Mouse (Mus musculus): ENCODE measurements around the gene Neurod2. TPM values are rescaled to one million over a fixed set of nuclear protein-coding genes. Genes with fewer than 3 reads are reported as not detected.

The Neurod2 gene
- polyA plus RNA-seq, 1 experiment from 2014 or later, result not detected

- H3K36me3 ChIP-seq (replicated peaks), result no peaks in the 10 kb centered on the region; the same call in 1 of the 2 replicates
- 91% methylated on average over 5 of the region's 5 CpGs for WGBS
- no peak for DNase-seq (ENCODE audit: low spot score)
Measured at GRCm38 (mm10) chr11:98364410-98364809, 35.0 kb upstream of the Neurod2 start.

GRCm38 (mm10) chr11:98363817-98364216 lies 34.4 kb upstream of the Neurod2 start:
- Histone ChIP-seq H3K4me1 (peaks cover 41% of the 10 kb centered on the region), H3K9me3 (no peaks in the 10 kb centered on the region), H3K27me3 (replicated peaks; ENCODE audit: low read depth, poor library complexity, severe bottlenecking) (no peaks in the 10 kb centered on the region), H3K36me3 (replicated peaks) (no peaks in the 10 kb centered on the region; the same call in 1 of the 2 replicates), H3K27ac (replicated peaks) (no peak overlapping the region), H3K4me3 (no peak overlapping the region)
- DNase-seq (ENCODE audit: low spot score), result no peak
- WGBS, result 81% methylated on average over 5 of the region's 5 CpGs

More at GRCm38 (mm10) chr11:98364410-98364809, 35.0 kb upstream of the Neurod2 start:
- Histone ChIP-seq H3K4me3 (no peak overlapping the region), H3K27me3 (replicated peaks; ENCODE audit: low read depth, poor library complexity, severe bottlenecking) (no peaks in the 10 kb centered on the region), H3K9me3 (no peaks in the 10 kb centered on the region), H3K4me1 (peaks cover 35% of the 10 kb centered on the region), H3K27ac (replicated peaks) (no peak overlapping the region)

GRCm38 (mm10) chr11:98360866-98361521 lies 31.5 kb upstream of the Neurod2 start:
- Histone ChIP-seq H3K9me3 (no peaks in the 10 kb centered on the region), H3K36me3 (replicated peaks) (no peaks in the 10 kb centered on the region), H3K4me1 (peaks cover 54% of the 10 kb centered on the region), H3K27ac (replicated peaks) (peak overlapping the region; percentile 80), H3K4me3 (peak overlapping the region; percentile 36), H3K27me3 (replicated peaks; ENCODE audit: low read depth, poor library complexity, severe bottlenecking) (peaks cover 16% of the 10 kb centered on the region)
- WGBS, result 44% methylated on average over 9 of the region's 9 CpGs
- peak; percentile 24 for DNase-seq (ENCODE audit: low spot score)

- peaks cover 38% of the 10 kb centered on the region for H3K27me3 ChIP-seq (replicated peaks; ENCODE audit: low read depth, poor library complexity, severe bottlenecking)
- peaks cover 72% of the 10 kb centered on the region for H3K4me1 ChIP-seq
- H3K9me3 ChIP-seq, result no peaks in the 10 kb centered on the region
- H3K4me3 ChIP-seq, result peak within 1 kb of the TSS; percentile 84
- WGBS, result 1% methylated on average over 60 of the region's 60 CpGs
- H3K27ac ChIP-seq (replicated peaks), result peak within 1 kb of the TSS; percentile 91
- peak; percentile 95 for DNase-seq (ENCODE audit: low spot score)
- no peaks in the 10 kb centered on the region for H3K36me3 ChIP-seq (replicated peaks)
Measured at GRCm38 (mm10) chr11:98358161-98359083, 29.0 kb upstream of the Neurod2 start, which contains the start of gene Stard3. Gene Stard3, plus strand, starts transcription at chr11:98358368.

GRCm38 (mm10) chr11:98357396-98358160 lies 28.1 kb upstream of the Neurod2 start:
- Histone ChIP-seq H3K9me3 (no peaks in the 10 kb centered on the region), H3K27ac (replicated peaks) (peak overlapping the region; percentile 91), H3K4me1 (peaks cover 69% of the 10 kb centered on the region), H3K27me3 (replicated peaks; ENCODE audit: low read depth, poor library complexity, severe bottlenecking) (peaks cover 46% of the 10 kb centered on the region), H3K36me3 (replicated peaks) (no peaks in the 10 kb centered on the region), H3K4me3 (peak overlapping the region; percentile 84)
- no peak for DNase-seq (ENCODE audit: low spot score)
- 11% methylated on average over 13 of the region's 13 CpGs for WGBS

GRCm38 (mm10) chr11:98356625-98357394 lies 27.4 kb upstream of the Neurod2 start:
- Histone ChIP-seq H3K4me1 (peaks cover 61% of the 10 kb centered on the region), H3K36me3 (replicated peaks) (no peaks in the 10 kb centered on the region), H3K4me3 (peak overlapping the region; percentile 84), H3K27ac (replicated peaks) (0 out of 2 replicates have a peak overlapping the region, but pooled peaks have one; percentile 3), H3K27me3 (replicated peaks; ENCODE audit: low read depth, poor library complexity, severe bottlenecking) (peaks cover 54% of the 10 kb centered on the region), H3K9me3 (no peaks in the 10 kb centered on the region)
- DNase-seq (ENCODE audit: low spot score), result no peak
- 81% methylated on average over 7 of the region's 7 CpGs for WGBS

GRCm38 (mm10) chr11:98355732-98356299 lies 26.4 kb upstream of the Neurod2 start:
- 11% methylated on average over 6 of the region's 6 CpGs for WGBS
- H3K27me3 ChIP-seq (replicated peaks; ENCODE audit: low read depth, poor library complexity, severe bottlenecking), result peaks cover 64% of the 10 kb centered on the region
- peak; percentile 69 for DNase-seq (ENCODE audit: low spot score)
- H3K9me3 ChIP-seq, result no peaks in the 10 kb centered on the region
- peaks cover 51% of the 10 kb centered on the region for H3K4me1 ChIP-seq
- H3K4me3 ChIP-seq, result 0 out of 2 replicates have a peak overlapping the region, but pooled peaks have one; percentile 25
- H3K27ac ChIP-seq (replicated peaks), result no peak overlapping the region
- H3K36me3 ChIP-seq (replicated peaks), result no peaks in the 10 kb centered on the region

GRCm38 (mm10) chr11:98354445-98354844 lies 25.0 kb upstream of the Neurod2 start:
- Histone ChIP-seq H3K36me3 (replicated peaks) (no peaks in the 10 kb centered on the region), H3K4me3 (no peak overlapping the region), H3K9me3 (no peaks in the 10 kb centered on the region), H3K27ac (replicated peaks) (no peak overlapping the region), H3K4me1 (peaks cover 37% of the 10 kb centered on the region), H3K27me3 (replicated peaks; ENCODE audit: low read depth, poor library complexity, severe bottlenecking) (peaks cover 78% of the 10 kb centered on the region)
- no peak for DNase-seq (ENCODE audit: low spot score)
- WGBS, result 52% methylated on average over 14 of the region's 14 CpGs

- H3K27me3 ChIP-seq (replicated peaks; ENCODE audit: low read depth, poor library complexity, severe bottlenecking), result peaks cover 85% of the 10 kb centered on the region
- H3K9me3 ChIP-seq, result no peaks in the 10 kb centered on the region
- H3K4me3 ChIP-seq, result no peak overlapping the region
- no peak overlapping the region for H3K27ac ChIP-seq (replicated peaks)
- no peak for DNase-seq (ENCODE audit: low spot score)
- no peaks in the 10 kb centered on the region for H3K36me3 ChIP-seq (replicated peaks)
- H3K4me1 ChIP-seq, result peaks cover 37% of the 10 kb centered on the region
- WGBS, result 36% methylated on average over 8 of the region's 8 CpGs
Measured at GRCm38 (mm10) chr11:98353651-98354211, 24.3 kb upstream of the Neurod2 start.

- no peak for DNase-seq (ENCODE audit: low spot score)
- no peaks in the 10 kb centered on the region for H3K36me3 ChIP-seq (replicated peaks)
- H3K4me1 ChIP-seq, result peaks cover 44% of the 10 kb centered on the region
- H3K4me3 ChIP-seq, result 0 out of 2 replicates have a peak overlapping the region, but pooled peaks have one; percentile 5
- H3K27ac ChIP-seq (replicated peaks), result no peak overlapping the region
- WGBS, result 79% methylated on average over 18 of the region's 18 CpGs
- peaks cover 96% of the 10 kb centered on the region for H3K27me3 ChIP-seq (replicated peaks; ENCODE audit: low read depth, poor library complexity, severe bottlenecking)
- no peaks in the 10 kb centered on the region for H3K9me3 ChIP-seq
Measured at GRCm38 (mm10) chr11:98352272-98352990, 23.0 kb upstream of the Neurod2 start.

All from embryonic facial prominence, embryonic 10.5 days (tissue).